Mouse (Mus musculus): ENCODE measurements around the gene Ccdc24. TPM values are rescaled to one million over a fixed set of nuclear protein-coding genes. Genes with fewer than 3 reads are reported as not detected.

The Ccdc24 gene
- polyA plus RNA-seq, 1 experiment, result 137 TPM

DNA sequence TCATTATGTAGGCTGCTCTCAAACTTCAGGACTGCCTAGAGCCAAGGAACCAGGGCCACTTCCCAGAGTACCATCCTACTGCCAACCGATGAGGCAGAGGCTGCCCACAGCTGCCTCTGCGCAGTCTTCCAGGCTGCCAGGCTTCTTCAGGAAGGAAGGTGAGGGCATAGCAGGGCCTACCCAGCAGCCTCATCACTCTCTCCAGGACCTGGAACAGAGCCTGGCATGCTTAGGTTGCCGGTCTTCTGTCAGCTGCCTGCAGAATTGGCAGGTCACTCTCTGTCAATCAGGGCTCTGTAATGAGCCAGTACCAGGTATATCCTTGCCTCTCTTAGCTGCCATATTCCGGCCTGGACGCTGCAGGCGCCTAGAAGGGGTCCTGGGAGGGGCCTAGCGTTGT is 22.2 kb downstream of the Ccdc24 start:
- Histone ChIP-seq H3K27me3 (ENCODE audit: control insufficient read depth, insufficient read depth, low read length) (no peaks in the 10 kb centered on the region), H3K4me3 (ENCODE audit: control insufficient read depth, low read depth, low read length) (no peak overlapping the region), H3K36me3 (ENCODE audit: control insufficient read depth, insufficient read depth, low read length) (no peaks in the 10 kb centered on the region), H3K4me1 (ENCODE audit: control insufficient read depth, insufficient read depth, low read length) (no peaks in the 10 kb centered on the region), H3K27ac (ENCODE audit: control insufficient read depth, insufficient read depth, low read depth, low read length) (no peak overlapping the region)
- no peak for TF ChIP-seq POLR2A (IDR thresholded peaks at IDR 0.05; ENCODE audit: control insufficient read depth, low read depth, low read length)
- no peak for TF ChIP-seq CTCF (IDR thresholded peaks at IDR 0.05; ENCODE audit: control insufficient read depth, insufficient read depth, insufficient replicate concordance, low read depth, low read length)

DNA sequence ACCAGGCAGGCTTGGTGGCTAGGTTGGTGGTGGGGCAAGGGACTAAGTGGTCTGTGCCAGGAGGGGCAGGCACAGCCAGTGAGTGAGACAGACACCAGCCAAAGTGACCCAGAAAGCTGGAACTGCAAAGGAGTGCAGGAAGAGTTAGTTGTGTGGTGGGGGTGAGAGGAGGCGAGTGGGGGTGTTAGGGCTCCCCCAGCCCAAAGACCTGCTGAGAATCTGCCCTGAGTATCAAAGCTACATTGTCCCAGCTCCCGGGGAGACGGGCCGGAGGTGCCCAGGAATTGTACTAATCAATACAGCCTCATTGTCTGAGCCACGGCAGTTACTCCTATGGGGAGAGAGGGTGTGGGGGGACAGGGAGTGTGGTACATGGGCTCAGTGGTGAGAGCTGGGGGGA is 22.9 kb downstream of the Ccdc24 start:
- H3K36me3 ChIP-seq (ENCODE audit: control insufficient read depth, insufficient read depth, low read length), result no peaks in the 10 kb centered on the region
- TF ChIP-seq CTCF (IDR thresholded peaks at IDR 0.05; ENCODE audit: control insufficient read depth, insufficient read depth, insufficient replicate concordance, low read depth, low read length) (no peak), POLR2A (IDR thresholded peaks at IDR 0.05; ENCODE audit: control insufficient read depth, low read depth, low read length) (no peak)
- no peaks in the 10 kb centered on the region for H3K4me1 ChIP-seq (ENCODE audit: control insufficient read depth, insufficient read depth, low read length)
- no peaks in the 10 kb centered on the region for H3K27me3 ChIP-seq (ENCODE audit: control insufficient read depth, insufficient read depth, low read length)
- H3K4me3 ChIP-seq (ENCODE audit: control insufficient read depth, low read depth, low read length), result no peak overlapping the region
- no peak overlapping the region for H3K27ac ChIP-seq (ENCODE audit: control insufficient read depth, insufficient read depth, low read depth, low read length)

DNA sequence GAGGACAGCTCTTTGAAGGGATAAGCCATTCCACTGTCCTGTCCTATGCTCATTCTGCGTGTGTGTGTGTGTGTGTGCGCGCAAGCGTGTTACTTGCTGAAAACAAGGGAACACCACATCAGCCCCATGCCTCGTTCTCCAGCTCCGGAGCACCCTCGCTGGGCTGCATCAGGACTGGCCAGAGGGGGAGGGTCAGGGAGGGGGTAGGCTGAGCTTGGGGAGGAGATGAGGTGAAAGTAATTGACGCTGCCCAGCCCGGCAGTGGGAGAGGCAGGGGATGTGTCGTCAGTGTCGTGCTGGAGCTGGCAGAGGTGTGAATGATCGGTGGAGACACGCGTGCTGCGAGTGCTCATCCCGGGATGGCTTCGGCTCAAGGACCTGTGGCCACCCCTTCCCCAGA is 23.3 kb downstream of the Ccdc24 start:
- Histone ChIP-seq H3K4me1 (ENCODE audit: control insufficient read depth, insufficient read depth, low read length) (no peaks in the 10 kb centered on the region), H3K4me3 (ENCODE audit: control insufficient read depth, low read depth, low read length) (no peak overlapping the region), H3K36me3 (ENCODE audit: control insufficient read depth, insufficient read depth, low read length) (no peaks in the 10 kb centered on the region), H3K27me3 (ENCODE audit: control insufficient read depth, insufficient read depth, low read length) (no peaks in the 10 kb centered on the region), H3K27ac (ENCODE audit: control insufficient read depth, insufficient read depth, low read depth, low read length) (no peak overlapping the region)
- no peak for TF ChIP-seq CTCF (IDR thresholded peaks at IDR 0.05; ENCODE audit: control insufficient read depth, insufficient read depth, insufficient replicate concordance, low read depth, low read length)
- TF ChIP-seq POLR2A (IDR thresholded peaks at IDR 0.05; ENCODE audit: control insufficient read depth, low read depth, low read length), result no peak

DNA sequence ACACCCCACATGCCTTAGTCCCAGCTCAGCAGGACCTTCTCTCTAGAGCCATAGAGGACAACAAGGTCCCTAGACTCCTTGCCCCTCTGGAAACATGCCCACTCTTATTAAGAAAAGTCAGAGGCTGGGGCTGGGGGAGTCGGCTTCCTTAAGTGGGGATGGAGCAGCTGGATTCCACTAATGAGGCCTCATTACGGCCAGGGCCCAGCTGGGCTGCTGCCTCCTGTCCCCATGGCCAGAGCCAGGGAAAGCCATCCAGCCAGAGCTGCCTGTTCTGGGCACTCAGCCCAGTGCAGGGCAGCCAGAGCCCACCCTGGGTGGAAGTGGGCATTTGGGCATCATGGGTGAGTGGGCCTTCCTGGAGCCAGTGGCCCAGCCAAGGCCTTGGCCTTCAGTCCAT is 25.3 kb downstream of the Ccdc24 start:
- H3K4me3 ChIP-seq (ENCODE audit: control insufficient read depth, low read depth, low read length), result no peak overlapping the region
- H3K27me3 ChIP-seq (ENCODE audit: control insufficient read depth, insufficient read depth, low read length), result no peaks in the 10 kb centered on the region
- no peaks in the 10 kb centered on the region for H3K4me1 ChIP-seq (ENCODE audit: control insufficient read depth, insufficient read depth, low read length)
- H3K36me3 ChIP-seq (ENCODE audit: control insufficient read depth, insufficient read depth, low read length), result no peaks in the 10 kb centered on the region
- no peak overlapping the region for H3K27ac ChIP-seq (ENCODE audit: control insufficient read depth, insufficient read depth, low read depth, low read length)
- TF ChIP-seq CTCF (IDR thresholded peaks at IDR 0.05; ENCODE audit: control insufficient read depth, insufficient read depth, insufficient replicate concordance, low read depth, low read length) (no peak), POLR2A (IDR thresholded peaks at IDR 0.05; ENCODE audit: control insufficient read depth, low read depth, low read length) (no peak)

DNA sequence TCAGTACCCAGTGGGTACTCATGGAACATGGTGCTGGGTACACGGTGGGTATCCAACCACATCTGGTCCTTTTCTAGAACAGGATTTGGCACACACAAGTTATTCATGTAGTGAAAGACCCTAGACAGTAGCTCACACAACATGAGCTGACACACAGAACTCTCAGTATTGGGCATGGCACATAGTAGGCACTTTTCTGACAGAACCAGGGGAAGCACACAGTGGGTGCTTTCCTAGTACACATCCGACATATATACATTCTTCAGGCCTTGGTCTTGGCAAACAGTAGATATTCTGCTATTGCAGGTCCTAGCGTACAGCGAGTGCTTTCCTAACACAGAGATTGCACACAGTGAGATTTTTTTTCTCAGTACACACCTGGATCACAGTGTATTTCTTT is 26.1 kb downstream of the Ccdc24 start:
- Histone ChIP-seq H3K27me3 (ENCODE audit: control insufficient read depth, insufficient read depth, low read length) (no peaks in the 10 kb centered on the region), H3K27ac (ENCODE audit: control insufficient read depth, insufficient read depth, low read depth, low read length) (no peak overlapping the region), H3K4me3 (ENCODE audit: control insufficient read depth, low read depth, low read length) (no peak overlapping the region), H3K4me1 (ENCODE audit: control insufficient read depth, insufficient read depth, low read length) (no peaks in the 10 kb centered on the region), H3K36me3 (ENCODE audit: control insufficient read depth, insufficient read depth, low read length) (no peaks in the 10 kb centered on the region)
- TF ChIP-seq POLR2A (IDR thresholded peaks at IDR 0.05; ENCODE audit: control insufficient read depth, low read depth, low read length), result no peak

DNA sequence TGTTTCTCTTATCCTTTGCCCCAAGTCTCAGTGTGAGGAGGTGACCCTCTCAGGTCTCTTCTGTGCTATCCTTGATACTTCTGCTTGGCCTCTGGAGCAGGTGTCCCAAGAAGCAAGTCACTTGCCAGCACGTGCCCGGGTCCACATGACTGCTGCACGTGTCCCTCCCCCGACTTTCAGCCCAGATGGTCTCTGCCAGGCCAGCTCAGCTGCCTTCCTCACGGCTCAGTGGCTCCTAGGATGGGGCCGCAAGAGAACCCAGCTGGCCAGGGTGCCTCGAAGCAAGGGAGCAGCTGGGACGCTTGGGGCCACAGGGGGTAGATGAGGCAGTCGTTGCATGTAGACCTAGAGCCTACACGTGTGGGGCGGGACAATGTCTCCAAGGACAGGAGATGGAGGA is 27.0 kb downstream of the Ccdc24 start:
- Histone ChIP-seq H3K4me1 (ENCODE audit: control insufficient read depth, insufficient read depth, low read length) (no peaks in the 10 kb centered on the region), H3K27ac (ENCODE audit: control insufficient read depth, insufficient read depth, low read depth, low read length) (no peak overlapping the region), H3K4me3 (ENCODE audit: control insufficient read depth, low read depth, low read length) (no peak overlapping the region), H3K36me3 (ENCODE audit: control insufficient read depth, insufficient read depth, low read length) (no peaks in the 10 kb centered on the region), H3K27me3 (ENCODE audit: control insufficient read depth, insufficient read depth, low read length) (no peaks in the 10 kb centered on the region)
- TF ChIP-seq POLR2A (IDR thresholded peaks at IDR 0.05; ENCODE audit: control insufficient read depth, low read depth, low read length), result no peak
- no peak for TF ChIP-seq CTCF (IDR thresholded peaks at IDR 0.05; ENCODE audit: control insufficient read depth, insufficient read depth, insufficient replicate concordance, low read depth, low read length)

DNA sequence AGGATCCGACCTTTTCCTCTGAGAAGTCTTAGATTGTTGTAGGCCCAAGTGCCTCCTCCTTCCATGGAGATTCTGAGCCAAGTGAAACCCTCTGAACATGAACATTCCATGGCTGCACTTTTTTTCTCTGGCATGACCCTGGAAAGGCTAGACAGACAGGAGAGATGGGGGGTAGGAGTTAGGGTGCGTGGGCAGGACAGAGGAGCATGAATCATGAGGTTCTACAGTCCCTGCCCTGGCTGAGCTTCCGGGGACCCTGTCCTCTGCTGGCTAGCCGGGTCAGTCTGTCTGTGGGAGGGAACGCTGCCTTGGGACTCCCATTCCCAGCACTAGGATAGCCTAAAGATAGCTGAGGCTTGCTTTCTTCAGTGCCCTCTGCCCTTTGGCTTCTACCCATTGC is 27.9 kb downstream of the Ccdc24 start:
- TF ChIP-seq CTCF (IDR thresholded peaks at IDR 0.05; ENCODE audit: control insufficient read depth, insufficient read depth, insufficient replicate concordance, low read depth, low read length), result no peak
- no peak for TF ChIP-seq POLR2A (IDR thresholded peaks at IDR 0.05; ENCODE audit: control insufficient read depth, low read depth, low read length)
- H3K36me3 ChIP-seq (ENCODE audit: control insufficient read depth, insufficient read depth, low read length), result no peaks in the 10 kb centered on the region
- no peak overlapping the region for H3K4me3 ChIP-seq (ENCODE audit: control insufficient read depth, low read depth, low read length)
- H3K27me3 ChIP-seq (ENCODE audit: control insufficient read depth, insufficient read depth, low read length), result no peaks in the 10 kb centered on the region
- no peaks in the 10 kb centered on the region for H3K4me1 ChIP-seq (ENCODE audit: control insufficient read depth, insufficient read depth, low read length)
- H3K27ac ChIP-seq (ENCODE audit: control insufficient read depth, insufficient read depth, low read depth, low read length), result no peak overlapping the region

DNA sequence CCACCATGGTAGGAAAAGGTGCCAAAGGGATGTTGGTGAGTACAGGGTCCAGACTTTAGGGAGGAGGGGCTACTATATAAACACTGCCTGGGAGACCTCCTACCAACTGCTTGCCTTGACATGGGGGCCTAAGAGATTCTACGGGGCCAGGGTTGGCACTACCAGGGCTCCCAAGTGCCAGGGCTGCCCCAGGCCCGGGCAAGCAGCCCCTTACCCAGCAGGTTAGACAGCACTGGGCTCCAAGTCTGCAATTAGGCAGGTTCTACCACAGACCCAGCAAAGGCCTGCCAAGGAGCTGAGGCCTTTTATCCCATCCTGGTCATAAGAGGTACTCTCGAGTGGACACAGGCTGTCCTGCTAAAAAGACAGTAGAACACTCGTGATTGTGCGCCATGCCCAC is 29.3 kb downstream of the Ccdc24 start:
- no peak overlapping the region for H3K27ac ChIP-seq (ENCODE audit: control insufficient read depth, insufficient read depth, low read depth, low read length)
- no peaks in the 10 kb centered on the region for H3K4me1 ChIP-seq (ENCODE audit: control insufficient read depth, insufficient read depth, low read length)
- TF ChIP-seq CTCF (IDR thresholded peaks at IDR 0.05; ENCODE audit: control insufficient read depth, insufficient read depth, insufficient replicate concordance, low read depth, low read length) (no peak), POLR2A (IDR thresholded peaks at IDR 0.05; ENCODE audit: control insufficient read depth, low read depth, low read length) (no peak)
- no peaks in the 10 kb centered on the region for H3K27me3 ChIP-seq (ENCODE audit: control insufficient read depth, insufficient read depth, low read length)
- H3K4me3 ChIP-seq (ENCODE audit: control insufficient read depth, low read depth, low read length), result no peak overlapping the region
- no peaks in the 10 kb centered on the region for H3K36me3 ChIP-seq (ENCODE audit: control insufficient read depth, insufficient read depth, low read length)
